Comparison of ENCODE assay signal across 8 mouse cellular contexts in genomic region chr19:44720194-44720521, GRCm38 (mm10). TPM values are rescaled to one million over a fixed set of nuclear protein-coding genes. Genes with fewer than 3 reads are reported as not detected.
DNase-seq lines count a peak whose midpoint lies in the region; ATAC-seq and TF ChIP-seq lines count a peak whose summit lies in the region.

No protein-coding gene starts in this region.

- no peak for DNase-seq in heart, postnatal 25 days (ENCODE audit: low spot score)
- DNase-seq in brain, embryonic 14.5 days (ENCODE audit: low read depth): peak; percentile 53
- DNase-seq in liver, embryonic 13.5 days: no peak
- DNase-seq in testis, postnatal 10 days (ENCODE audit: low spot score): peak; percentile 52
- no peak for DNase-seq in gastrocnemius, postnatal 25 days
- no peak for DNase-seq in thymus, postnatal 10 days (ENCODE audit: low spot score in 2 of 2)

- no peak overlapping the region for H3K27ac ChIP-seq in heart, embryonic 11.5 days (ENCODE audit: low read depth, low read length)
- no peak overlapping the region for H3K27ac ChIP-seq in hindbrain, embryonic 15.5 days (replicated peaks)
- no peak overlapping the region for H3K27ac ChIP-seq in liver, embryonic 13.5 days

- TF ChIP-seq POLR2A in brain, embryonic 14.5 days (IDR thresholded peaks at IDR 0.05; ENCODE audit: borderline replicate concordance, extremely low read depth, insufficient read depth, insufficient read length, poor library complexity, severe bottlenecking): no peak

- peak overlapping the region; percentile 90 for H3K4me2 ChIP-seq in heart, embryonic 11.5 days
- peak overlapping the region; percentile 79 for H3K4me2 ChIP-seq in hindbrain, embryonic 15.5 days
- peak overlapping the region; percentile 35; the same call in 1 of the 2 replicates for H3K4me2 ChIP-seq in liver, embryonic 13.5 days

- WGBS in heart, embryonic 11.5 days (ENCODE audit: insufficient replicate concordance): under 1% methylated on average over 28 of the region's 29 CpGs
- WGBS in hindbrain, embryonic 15.5 days: under 1% methylated on average over 29 of the region's 29 CpGs
- under 1% methylated on average over 28 of the region's 29 CpGs for WGBS in liver, embryonic 13.5 days (ENCODE audit: insufficient replicate concordance)

- no peak for ATAC-seq in heart, embryonic 11.5 days (replicated peaks; ENCODE audit: insufficient number of reproducible peaks, low FRiP score, low TSS enrichment)
- ATAC-seq in hindbrain, embryonic 15.5 days (ENCODE audit: low FRiP score, low read depth): no peak
- no peak for ATAC-seq in liver, embryonic 13.5 days (ENCODE audit: low read depth)

- intact Hi-C loops in heart, postnatal 25 days (cut with DNase I): no loop called here

- H3K9ac ChIP-seq in heart, embryonic 11.5 days (ENCODE audit: low read depth, low read length): 0 out of 2 replicates have a peak overlapping the region, but pooled peaks have one; percentile 39
- H3K9ac ChIP-seq in hindbrain, embryonic 15.5 days: peak overlapping the region; percentile 34
- H3K9ac ChIP-seq in liver, embryonic 13.5 days: no peak overlapping the region

- peak overlapping the region; percentile 44 for H3K4me3 ChIP-seq in heart, embryonic 11.5 days (ENCODE audit: low read depth, low read length)
- peak overlapping the region; percentile 36 for H3K4me3 ChIP-seq in hindbrain, embryonic 15.5 days
- peak overlapping the region; percentile 25; the same call in 1 of the 2 replicates for H3K4me3 ChIP-seq in liver, embryonic 13.5 days (replicated peaks)

- H3K9me3 ChIP-seq in heart, embryonic 11.5 days (replicated peaks; ENCODE audit: control insufficient read depth, low read length): no peaks in the 10 kb centered on the region
- no peaks in the 10 kb centered on the region for H3K9me3 ChIP-seq in hindbrain, embryonic 15.5 days
- no peaks in the 10 kb centered on the region for H3K9me3 ChIP-seq in liver, embryonic 13.5 days (replicated peaks)

- H3K27me3 ChIP-seq in heart, embryonic 11.5 days (ENCODE audit: control insufficient read depth, insufficient read depth, low read length): peaks cover 77% of the 10 kb centered on the region
- peaks cover 69% of the 10 kb centered on the region for H3K27me3 ChIP-seq in hindbrain, embryonic 15.5 days
- H3K27me3 ChIP-seq in liver, embryonic 13.5 days: peaks cover 78% of the 10 kb centered on the region

- H3K36me3 ChIP-seq in heart, embryonic 11.5 days (ENCODE audit: control insufficient read depth, insufficient read depth, low read length): no peaks in the 10 kb centered on the region
- H3K36me3 ChIP-seq in hindbrain, embryonic 15.5 days: no peaks in the 10 kb centered on the region
- H3K36me3 ChIP-seq in liver, embryonic 13.5 days: no peaks in the 10 kb centered on the region

- no peak for TF ChIP-seq CTCF in brain, embryonic 14.5 days (IDR thresholded peaks at IDR 0.05; ENCODE audit: borderline replicate concordance, extremely low read depth, insufficient read depth, insufficient read length)

- H3K4me1 ChIP-seq in heart, embryonic 11.5 days (ENCODE audit: control insufficient read depth, insufficient read depth, low read length): peaks cover 14% of the 10 kb centered on the region
- H3K4me1 ChIP-seq in hindbrain, embryonic 15.5 days (replicated peaks): peaks cover 24% of the 10 kb centered on the region
- no peaks in the 10 kb centered on the region for H3K4me1 ChIP-seq in liver, embryonic 13.5 days (replicated peaks)

RNA-seq across cellular contexts. Expression of gene Pax2, which starts 35.7 kb away (rescaled TPM):
- not detected in 2 replicates for polyA plus RNA-seq in heart, embryonic 11.5 days (2014; fragmentation: Nextera tagmentation; extraction: Ambion mirVana)
- not detected for total RNA-seq in heart, postnatal 25 days (2021)
- 1.9 and 20.3 TPM in 2 replicates for polyA plus RNA-seq in brain, embryonic 14.5 days (2012; rRNA removed)
- 12.3 and 15.5 TPM in 2 replicates for polyA plus RNA-seq in hindbrain, embryonic 15.5 days (2015; fragmentation: Nextera tagmentation; extraction: Ambion mirVana)
- polyA plus RNA-seq in liver, embryonic 13.5 days (2015; fragmentation: Nextera tagmentation; extraction: Ambion mirVana): not detected in 2 replicates
- total RNA-seq in gastrocnemius, postnatal 25 days (2021): not detected

Comparison
In these comparisons a context has a peak if more than half of its experiments do, and no peak if none do; other contexts are left out.
1. H3K4me2 ChIP-seq: peak in every context shown above with its lines; median percentile 90 in heart, embryonic 11.5 days; 79 in hindbrain, embryonic 15.5 days; 35 in liver, embryonic 13.5 days.
2. DNase-seq: peak in brain, embryonic 14.5 days (single experiment) and testis, postnatal 10 days (single experiment); none in heart, postnatal 25 days (single experiment), liver, embryonic 13.5 days (single experiment), gastrocnemius, postnatal 25 days (single experiment) and thymus, postnatal 10 days (0 of 2).
3. Peak in every context shown above with its lines, with median percentiles within 50 percentile points of each other: H3K4me3 ChIP-seq.